Mouse (Mus musculus): ENCODE results near the gene Cand2. TPM values are rescaled to one million over a fixed set of nuclear protein-coding genes. Genes with fewer than 3 reads are reported as not detected.
"Not testable (repeated sequence)": the region's sequence is repeated elsewhere in the genome, so short reads cannot be mapped to it uniquely, and the experiment has no call there.

Cand2 gene
- polyA plus RNA-seq, 2 experiments, result 39.1 to 57.7 TPM

- Histone ChIP-seq H3K4me2 (replicated peaks; ENCODE audit: low read depth, low read length, severe bottlenecking) (no peak overlapping the region), H3K9me3 (ENCODE audit: control insufficient read depth, low read length) (no peaks in the 10 kb centered on the region), H3K4me3 (replicated peaks; ENCODE audit: low read length) (no peak overlapping the region), H3K4me1 (ENCODE audit: control insufficient read depth, insufficient read depth, low read length) (no peaks in the 10 kb centered on the region), H3K9ac (ENCODE audit: low read depth, low read length, severe bottlenecking) (no peak overlapping the region), H3K27ac (replicated peaks; ENCODE audit: low read depth, low read length) (no peak overlapping the region), H3K27me3 (ENCODE audit: control insufficient read depth, insufficient read depth, low read length) (no peaks in the 10 kb centered on the region), H3K36me3 (ENCODE audit: control insufficient read depth, insufficient read depth, low read length) (no peaks in the 10 kb centered on the region)
- 32% methylated on average over 4 of the region's 4 CpGs for WGBS
- DNase-seq (ENCODE audit: low spot score) (peak; percentile 48), ATAC-seq (ENCODE audit: low FRiP score, low read depth) (no peak)
- no peak for TF ChIP-seq POLR2A (IDR thresholded peaks at IDR 0.05; ENCODE audit: borderline replicate concordance, extremely low read depth, insufficient read depth, insufficient read length)
These were observed 39.8 kb downstream of the Cand2 start for GRCm38 (mm10) chr6:115814104-115814503.

- no peak for ATAC-seq (ENCODE audit: low FRiP score, low read depth)
- H3K27ac ChIP-seq (replicated peaks; ENCODE audit: low read depth, low read length), result no peak overlapping the region
- H3K27me3 ChIP-seq (ENCODE audit: control insufficient read depth, insufficient read depth, low read length), result no peaks in the 10 kb centered on the region
- no peak overlapping the region for H3K9ac ChIP-seq (ENCODE audit: low read depth, low read length, severe bottlenecking)
- no peaks in the 10 kb centered on the region for H3K36me3 ChIP-seq (ENCODE audit: control insufficient read depth, insufficient read depth, low read length)
- no peak for TF ChIP-seq POLR2A (IDR thresholded peaks at IDR 0.05; ENCODE audit: borderline replicate concordance, extremely low read depth, insufficient read depth, insufficient read length)
- WGBS, result 78% methylated on average over 4 of the region's 4 CpGs
- H3K4me1 ChIP-seq (ENCODE audit: control insufficient read depth, insufficient read depth, low read length), result no peaks in the 10 kb centered on the region
- no peak overlapping the region for H3K4me2 ChIP-seq (replicated peaks; ENCODE audit: low read depth, low read length, severe bottlenecking)
- H3K9me3 ChIP-seq (ENCODE audit: control insufficient read depth, low read length), result no peaks in the 10 kb centered on the region
- H3K4me3 ChIP-seq (replicated peaks; ENCODE audit: low read length), result no peak overlapping the region
- DNase-seq (ENCODE audit: low spot score), result no peak
These were observed 40.7 kb downstream of the Cand2 start for GRCm38 (mm10) chr6:115815041-115815440.

DNA sequence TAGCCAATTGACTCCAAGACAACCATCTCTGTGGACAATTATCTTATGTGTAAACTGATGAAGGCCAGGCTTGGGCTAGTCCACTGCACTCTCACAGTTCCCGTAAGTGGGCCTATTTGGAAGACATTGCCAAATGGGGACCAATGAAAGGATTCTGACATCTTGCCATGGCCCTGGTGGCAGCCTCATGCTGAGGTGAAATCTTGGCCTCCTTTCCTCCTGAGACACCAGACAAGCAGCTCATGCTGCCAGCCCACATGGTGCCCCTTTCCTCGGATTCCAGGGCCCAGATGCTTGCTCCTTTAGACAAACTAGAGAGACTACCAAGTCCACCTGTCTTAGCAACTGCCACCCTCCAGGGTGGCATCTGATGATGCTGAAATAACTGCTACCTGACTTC is 43.8 kb downstream of the Cand2 start:
- no peaks in the 10 kb centered on the region for H3K27me3 ChIP-seq (ENCODE audit: control insufficient read depth, insufficient read depth, low read length)
- H3K4me2 ChIP-seq (replicated peaks; ENCODE audit: low read depth, low read length, severe bottlenecking), result no peak overlapping the region
- DNase-seq (ENCODE audit: low spot score), result no peak
- no peak overlapping the region for H3K9ac ChIP-seq (ENCODE audit: low read depth, low read length, severe bottlenecking)
- no peaks in the 10 kb centered on the region for H3K4me1 ChIP-seq (ENCODE audit: control insufficient read depth, insufficient read depth, low read length)
- H3K36me3 ChIP-seq (ENCODE audit: control insufficient read depth, insufficient read depth, low read length), result no peaks in the 10 kb centered on the region
- no peaks in the 10 kb centered on the region for H3K9me3 ChIP-seq (ENCODE audit: control insufficient read depth, low read length)
- no peak overlapping the region for H3K4me3 ChIP-seq (replicated peaks; ENCODE audit: low read length)
- H3K27ac ChIP-seq (replicated peaks; ENCODE audit: low read depth, low read length), result no peak overlapping the region
- TF ChIP-seq POLR2A (IDR thresholded peaks at IDR 0.05; ENCODE audit: borderline replicate concordance, extremely low read depth, insufficient read depth, insufficient read length), result no peak
- 87% methylated on average over 2 of the region's 2 CpGs for WGBS
- no peak for ATAC-seq (ENCODE audit: low FRiP score, low read depth)

DNA sequence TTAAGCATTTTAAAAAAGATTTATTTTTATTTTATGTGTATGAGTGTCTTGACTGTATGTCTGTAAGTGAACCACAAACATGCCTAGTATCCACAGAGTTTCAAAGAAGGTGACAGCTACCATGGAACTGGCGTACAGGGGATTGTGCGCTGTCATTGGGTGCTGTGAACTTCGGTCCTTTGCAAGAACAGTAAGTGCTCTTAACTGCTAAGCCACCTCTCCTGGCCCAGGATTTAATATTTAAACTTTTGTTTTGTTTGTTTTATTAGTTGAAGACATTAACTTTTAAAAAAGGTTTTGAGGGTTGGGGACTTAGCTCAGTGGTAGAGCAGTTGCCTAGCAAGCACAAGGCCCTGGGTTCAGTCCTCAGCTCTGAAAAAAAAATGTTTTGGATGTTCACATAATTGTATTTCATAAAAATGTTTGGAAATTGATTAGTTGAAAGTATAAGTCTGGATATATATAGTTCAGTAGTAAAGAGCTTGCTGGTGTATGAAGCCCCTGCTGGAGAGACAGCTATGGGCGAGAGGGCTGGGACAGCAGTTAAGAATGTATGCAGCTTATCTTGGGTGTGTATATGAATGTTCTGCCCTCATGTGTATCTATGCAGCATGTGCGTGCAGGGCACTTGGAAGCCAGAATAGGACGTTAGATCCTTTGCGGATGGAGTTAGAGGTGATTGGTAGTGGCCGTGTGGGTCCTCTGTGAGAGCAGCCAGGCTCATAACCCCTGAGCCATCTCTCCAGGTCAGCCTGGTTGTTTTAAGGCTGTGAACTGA is 47.1 kb downstream of the Cand2 start:
- WGBS, result 85% methylated on average over 8 of the region's 8 CpGs
- H3K9ac ChIP-seq (ENCODE audit: low read depth, low read length, severe bottlenecking), result no peak overlapping the region
- no peaks in the 10 kb centered on the region for H3K9me3 ChIP-seq (ENCODE audit: control insufficient read depth, low read length)
- H3K27ac ChIP-seq (replicated peaks; ENCODE audit: low read depth, low read length), result no peak overlapping the region
- ATAC-seq (ENCODE audit: low FRiP score, low read depth) (no peak), DNase-seq (ENCODE audit: low spot score) (no peak)
- 0 out of 2 replicates have a peak, but pooled peaks cover 2% of the 10 kb centered on the region for H3K4me1 ChIP-seq (ENCODE audit: control insufficient read depth, insufficient read depth, low read length)
- no peaks in the 10 kb centered on the region for H3K36me3 ChIP-seq (ENCODE audit: control insufficient read depth, insufficient read depth, low read length)
- H3K4me3 ChIP-seq (replicated peaks; ENCODE audit: low read length), result no peak overlapping the region
- H3K4me2 ChIP-seq (replicated peaks; ENCODE audit: low read depth, low read length, severe bottlenecking), result no peak overlapping the region
- no peaks in the 10 kb centered on the region for H3K27me3 ChIP-seq (ENCODE audit: control insufficient read depth, insufficient read depth, low read length)
- TF ChIP-seq POLR2A (IDR thresholded peaks at IDR 0.05; ENCODE audit: borderline replicate concordance, extremely low read depth, insufficient read depth, insufficient read length), result no peak

DNA sequence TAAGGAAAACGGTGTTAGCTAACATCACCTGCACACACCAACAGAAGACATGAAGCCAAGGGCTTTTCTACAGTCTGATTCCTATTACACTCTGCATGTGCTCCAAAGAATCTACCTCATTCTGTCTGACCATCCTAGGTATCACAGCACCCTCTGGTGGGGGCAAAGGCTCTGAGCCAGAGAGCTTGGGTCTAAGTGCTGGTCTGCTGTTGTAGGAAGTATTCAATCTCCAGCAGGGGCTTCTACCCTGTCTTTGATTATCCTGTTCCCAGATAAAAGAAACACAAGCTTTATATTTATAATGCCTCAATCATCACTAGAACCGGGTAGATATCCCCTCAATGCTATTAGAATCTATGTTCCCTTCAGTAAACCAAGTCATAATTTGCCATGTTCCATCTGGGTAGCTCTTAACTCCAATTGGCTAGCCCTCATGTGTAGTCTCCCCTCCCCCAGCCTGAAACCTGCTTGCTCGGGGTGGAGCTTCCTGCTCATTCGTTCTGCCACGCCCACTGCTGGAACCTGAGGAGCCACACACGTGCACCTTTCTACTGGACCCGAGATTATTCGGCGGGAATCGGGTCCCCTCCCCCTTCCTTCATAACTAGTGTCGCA is 49.6 kb downstream of the Cand2 start:
- Histone ChIP-seq H3K4me3 (replicated peaks; ENCODE audit: low read length) (0 out of 2 replicates have a peak overlapping the region, but pooled peaks have one; percentile 14), H3K4me2 (replicated peaks; ENCODE audit: low read depth, low read length, severe bottlenecking) (peak overlapping the region; percentile 34)
- H3K9ac ChIP-seq (ENCODE audit: low read depth, low read length, severe bottlenecking); H3K27ac ChIP-seq (replicated peaks; ENCODE audit: low read depth, low read length); H3K36me3 ChIP-seq (ENCODE audit: control insufficient read depth, insufficient read depth, low read length); H3K27me3 ChIP-seq (ENCODE audit: control insufficient read depth, insufficient read depth, low read length); H3K9me3 ChIP-seq (ENCODE audit: control insufficient read depth, low read length); H3K4me1 ChIP-seq (ENCODE audit: control insufficient read depth, insufficient read depth, low read length): not testable (repeated sequence)
- ATAC-seq (ENCODE audit: low FRiP score, low read depth), result peak; percentile 89
- DNase-seq (ENCODE audit: low spot score), result peak; percentile 59
- WGBS, result 3% methylated on average over 4 of the region's 11 CpGs
